Mouse (Mus musculus) gastrocnemius, postnatal 4 days (tissue): ENCODE data around the gene Ddx39b. TPM values are rescaled to one million over a fixed set of nuclear protein-coding genes. Genes with fewer than 3 reads are reported as not detected.
"Not testable (repeated sequence)": the region's sequence is repeated elsewhere in the genome, so short reads cannot be mapped to it uniquely, and the experiment has no call there.

Experiments
- DNase-seq, 2 experiments: peaks; one replicate each; pipeline ENCODE4 v3.0.0; 2021 to 2022; ENCODE audit warnings: low spot score in 2 of 2, mixed read lengths in 2 of 2
- total RNA-seq, 2 experiments: library from RNA; stranded (reverse); gene quantifications; 2 replicates each; pipeline ENCODE4 v1.2.3; 2021

Ddx39b gene
- total RNA-seq, 2 experiments from 2014 or later = 219 to 233 TPM

DNA sequence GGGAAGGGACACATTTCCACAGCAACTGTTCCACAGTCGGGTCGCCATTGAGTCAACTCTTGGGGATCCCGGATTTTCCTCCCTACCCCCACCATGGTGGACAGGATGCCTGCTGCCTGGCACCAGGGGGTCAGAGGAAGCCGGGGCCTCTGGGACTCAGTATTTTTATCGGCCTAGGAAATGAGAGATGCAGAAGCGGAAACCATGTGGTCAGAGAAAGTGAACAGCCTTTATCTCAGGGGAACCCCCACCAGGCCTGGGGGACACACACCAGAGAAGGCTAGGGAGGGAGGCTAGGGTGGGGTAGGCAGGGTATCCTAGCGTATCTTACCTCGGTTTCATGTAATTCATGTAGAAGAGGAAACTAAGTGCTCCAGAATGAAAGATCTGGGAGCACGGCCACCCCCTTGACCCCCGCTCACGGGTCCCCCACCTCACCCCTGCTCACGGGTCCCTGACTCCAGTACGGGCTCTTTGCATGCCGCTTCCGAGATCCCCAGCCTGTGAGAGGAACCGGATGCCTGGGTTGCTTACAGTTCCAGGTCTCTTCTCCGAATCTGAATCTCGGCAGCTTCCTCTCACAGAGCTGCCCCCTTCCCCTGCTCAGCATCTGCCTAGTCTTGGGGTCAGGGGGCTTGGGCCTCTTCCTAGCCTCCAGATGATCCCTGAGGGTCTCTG is 22.9 kb upstream of the Ddx39b start:
- DNase-seq = no peak

DNA sequence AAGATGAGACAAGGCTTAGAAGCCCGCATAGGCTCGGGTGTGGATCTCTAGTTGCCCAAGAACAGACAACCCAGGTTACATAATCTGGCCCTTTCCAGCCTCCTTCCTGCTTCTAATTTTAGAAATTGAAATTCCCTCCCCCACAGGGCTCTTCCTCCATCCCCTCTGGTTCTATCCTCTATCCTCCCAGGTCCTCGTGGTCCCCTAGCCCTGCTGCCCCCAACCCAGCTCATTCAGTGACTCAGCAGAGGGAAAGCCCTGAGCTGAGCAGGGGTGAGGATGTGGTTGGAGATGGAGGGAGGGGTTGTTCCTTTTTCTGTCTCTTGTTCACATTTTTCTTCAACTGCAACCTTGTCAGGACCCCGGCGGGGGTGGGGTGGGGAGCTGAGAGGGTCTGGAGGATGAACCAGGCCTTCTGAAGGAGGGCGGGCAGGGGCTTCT is 21.9 kb upstream of the Ddx39b start:
- no peak for DNase-seq

DNA sequence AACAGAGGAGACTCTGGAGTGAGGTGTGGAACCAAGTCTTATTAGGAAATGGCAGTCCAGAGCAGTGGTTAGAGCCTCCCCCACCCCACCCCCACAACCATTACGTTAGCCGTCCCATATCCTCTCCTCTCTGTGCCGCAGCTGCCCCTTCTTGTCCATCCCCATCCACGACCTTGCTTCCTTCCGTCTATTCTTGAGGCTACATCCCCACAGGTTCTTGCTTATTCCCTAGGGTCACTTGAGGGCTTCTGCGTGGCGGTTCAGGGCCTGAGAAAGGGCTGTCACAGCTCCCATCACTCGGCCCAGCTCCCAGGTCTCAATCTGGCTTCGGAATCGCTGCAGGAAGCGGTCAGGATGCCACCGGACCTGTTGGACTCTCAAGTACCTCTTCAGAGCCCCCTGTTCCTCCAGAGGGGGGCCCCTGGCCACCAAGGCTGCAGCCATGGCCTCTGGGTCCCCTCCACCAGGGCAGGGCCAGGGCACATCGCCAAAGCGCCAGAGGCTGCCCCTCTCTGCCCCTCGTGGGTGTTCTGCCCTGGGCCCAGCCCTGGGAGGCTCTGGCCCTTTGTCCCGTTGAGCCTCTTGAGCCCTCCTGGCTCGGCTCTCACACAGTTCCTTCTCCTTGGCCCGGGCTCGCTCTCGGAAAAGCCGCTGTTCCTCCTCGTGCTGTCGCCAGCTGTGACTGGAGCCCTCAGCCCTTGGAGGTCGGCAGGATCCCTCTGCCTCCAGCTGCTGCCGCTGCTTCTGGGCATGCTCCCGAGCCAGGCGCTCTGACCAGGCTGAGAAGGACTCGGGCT is 21.2 kb upstream of the Ddx39b start, which contains the start of gene Gm16181:
Gm16181 (plus strand) TSS at position 679 of the 797 bp plus-strand sequence.
- DNase-seq = peak in 1 of 2 experiments; percentile 60

DNA sequence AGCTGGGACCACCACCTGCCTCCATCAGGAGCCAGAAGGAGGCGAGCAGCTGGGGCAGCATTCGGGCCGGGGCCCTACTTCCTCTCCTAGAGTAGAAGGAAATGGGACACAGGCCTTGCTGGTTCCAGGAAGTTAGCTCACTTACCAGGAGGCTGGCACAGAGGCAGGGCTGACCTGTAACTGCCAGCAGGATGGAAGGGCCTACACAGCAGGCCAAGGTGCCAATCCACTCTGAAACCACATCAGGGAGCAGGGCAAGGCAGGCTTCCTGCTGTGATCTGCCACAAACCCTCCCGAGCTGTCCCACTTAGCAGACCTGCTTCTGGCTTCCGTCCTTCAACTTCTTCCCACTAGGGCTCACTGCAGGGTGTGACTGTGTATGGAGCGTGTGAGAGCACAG is 19.2 kb upstream of the Ddx39b start:
- DNase-seq = no peak

DNA sequence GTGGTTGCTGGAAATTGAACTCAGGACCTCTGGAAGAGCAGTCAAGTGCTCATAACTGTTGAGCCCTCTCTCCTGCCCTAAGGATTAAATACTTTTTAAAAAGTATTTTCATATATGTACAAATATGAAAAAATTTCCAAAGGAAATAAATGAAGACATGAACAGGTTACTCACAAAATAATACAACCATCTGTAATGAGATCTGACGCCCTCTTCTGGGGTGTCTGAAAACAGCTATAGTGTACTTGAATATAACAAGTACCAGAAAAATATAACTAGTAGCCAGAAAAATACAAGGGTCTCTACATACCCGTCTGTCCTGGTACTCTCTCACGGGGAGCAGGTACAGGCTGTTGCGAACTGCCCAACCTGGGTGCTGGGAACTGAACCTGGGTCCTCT is 16.9 kb upstream of the Ddx39b start:
- no peak for DNase-seq

DNA sequence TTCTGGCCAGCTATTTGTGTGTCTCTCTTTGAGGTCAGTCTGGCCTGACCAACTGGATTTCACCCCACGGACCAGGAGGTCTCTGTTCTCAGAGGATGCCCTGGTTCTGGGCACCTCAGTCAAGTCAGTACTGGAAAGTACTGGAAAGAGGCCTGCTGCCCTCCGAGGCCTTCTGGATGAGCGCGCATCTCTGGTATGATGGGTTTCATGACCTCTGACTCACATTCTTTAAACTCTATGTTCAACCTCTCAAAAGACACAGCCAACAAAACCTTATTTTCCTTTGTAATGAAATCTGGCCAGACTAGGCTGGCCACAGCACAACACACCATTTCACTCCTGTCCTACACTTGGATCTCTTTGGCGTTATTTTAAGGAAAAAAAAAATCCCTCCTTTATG is 16.1 kb upstream of the Ddx39b start:
- no peak for DNase-seq

DNA sequence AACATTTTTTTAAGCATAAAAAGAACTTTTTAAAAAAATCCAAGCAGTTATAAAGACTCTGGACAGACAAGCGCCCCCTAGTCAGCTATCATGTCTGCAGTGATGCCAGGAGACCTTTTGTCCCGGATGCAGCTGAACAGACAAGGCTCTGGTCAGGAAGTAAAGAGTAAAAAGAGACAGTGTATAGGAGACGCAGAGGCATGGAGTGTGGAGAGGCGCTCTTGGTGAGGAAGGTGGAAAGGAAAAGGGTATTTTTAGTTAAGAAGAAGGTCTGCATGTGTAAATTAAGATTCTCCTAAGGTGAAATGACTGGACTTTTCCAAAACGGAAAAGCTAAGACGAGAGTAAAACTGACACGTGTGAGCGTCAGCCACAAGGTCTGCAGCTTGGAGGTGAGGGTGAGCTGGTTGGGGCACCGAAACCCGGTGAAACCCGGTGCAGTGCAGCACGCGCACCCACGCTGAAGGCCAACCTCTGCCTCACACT is 14.9 kb upstream of the Ddx39b start:
- DNase-seq = no peak

DNA sequence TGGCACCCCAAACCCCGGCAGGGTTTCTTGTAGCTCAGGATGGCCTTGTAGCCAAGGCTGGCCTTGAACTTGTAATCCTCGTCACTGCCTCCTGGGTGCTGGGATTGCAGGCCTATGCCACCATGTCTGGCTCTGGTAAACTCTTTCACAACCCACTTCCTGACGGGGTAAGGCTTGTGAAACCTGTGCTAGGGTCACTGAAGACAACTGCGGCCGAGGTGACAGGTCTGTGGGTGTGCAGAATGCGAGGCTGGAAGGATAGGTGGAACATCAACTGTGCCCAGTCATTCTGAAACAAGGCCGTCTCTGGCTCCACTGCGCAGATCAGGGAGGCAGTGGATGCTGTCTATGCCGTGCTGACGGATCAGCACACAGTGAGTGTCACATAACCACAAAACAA is 10.5 kb upstream of the Ddx39b start:
- DNase-seq = no peak

DNA sequence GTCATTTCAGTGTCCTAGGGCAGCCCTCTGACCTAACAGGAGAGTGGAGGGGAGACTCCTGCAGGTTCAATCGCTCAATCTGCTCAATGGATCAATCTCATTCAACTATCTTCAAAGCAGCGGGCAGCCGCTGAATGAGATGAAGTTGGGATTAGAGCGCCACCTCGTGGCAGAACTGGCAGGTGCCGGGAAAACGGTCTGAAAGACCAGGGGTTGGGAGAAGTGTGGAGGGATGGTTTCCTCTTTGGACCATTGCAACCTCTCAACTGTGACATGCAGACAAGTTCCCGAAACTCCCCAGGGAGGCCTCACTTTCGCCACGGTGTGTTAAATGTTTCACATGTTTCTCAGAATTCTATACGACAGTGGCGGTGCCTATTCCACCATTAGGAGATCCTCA is 9.5 kb upstream of the Ddx39b start:
- DNase-seq = peak; percentile 73 to 83

DNA sequence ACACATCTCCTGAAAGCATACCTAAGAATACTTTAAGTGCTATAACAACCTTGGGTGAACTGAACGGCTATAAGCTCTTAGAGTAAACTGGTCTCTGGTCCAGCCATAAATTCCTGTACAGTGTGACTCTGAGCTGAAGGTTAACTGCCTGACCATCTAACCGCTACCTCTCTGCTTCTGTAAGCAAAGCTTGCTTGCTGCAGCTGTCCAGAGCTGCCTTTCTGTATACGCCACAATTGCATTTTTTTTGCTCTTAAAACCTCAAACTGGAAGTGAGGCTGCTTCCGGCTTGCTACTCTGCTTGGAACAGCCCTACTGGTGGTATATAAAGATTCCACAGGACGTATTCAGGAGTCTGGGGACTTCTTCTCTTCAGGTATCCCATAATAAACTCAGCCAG is 8.9 kb upstream of the Ddx39b start:
- DNase-seq = no peak

DNA sequence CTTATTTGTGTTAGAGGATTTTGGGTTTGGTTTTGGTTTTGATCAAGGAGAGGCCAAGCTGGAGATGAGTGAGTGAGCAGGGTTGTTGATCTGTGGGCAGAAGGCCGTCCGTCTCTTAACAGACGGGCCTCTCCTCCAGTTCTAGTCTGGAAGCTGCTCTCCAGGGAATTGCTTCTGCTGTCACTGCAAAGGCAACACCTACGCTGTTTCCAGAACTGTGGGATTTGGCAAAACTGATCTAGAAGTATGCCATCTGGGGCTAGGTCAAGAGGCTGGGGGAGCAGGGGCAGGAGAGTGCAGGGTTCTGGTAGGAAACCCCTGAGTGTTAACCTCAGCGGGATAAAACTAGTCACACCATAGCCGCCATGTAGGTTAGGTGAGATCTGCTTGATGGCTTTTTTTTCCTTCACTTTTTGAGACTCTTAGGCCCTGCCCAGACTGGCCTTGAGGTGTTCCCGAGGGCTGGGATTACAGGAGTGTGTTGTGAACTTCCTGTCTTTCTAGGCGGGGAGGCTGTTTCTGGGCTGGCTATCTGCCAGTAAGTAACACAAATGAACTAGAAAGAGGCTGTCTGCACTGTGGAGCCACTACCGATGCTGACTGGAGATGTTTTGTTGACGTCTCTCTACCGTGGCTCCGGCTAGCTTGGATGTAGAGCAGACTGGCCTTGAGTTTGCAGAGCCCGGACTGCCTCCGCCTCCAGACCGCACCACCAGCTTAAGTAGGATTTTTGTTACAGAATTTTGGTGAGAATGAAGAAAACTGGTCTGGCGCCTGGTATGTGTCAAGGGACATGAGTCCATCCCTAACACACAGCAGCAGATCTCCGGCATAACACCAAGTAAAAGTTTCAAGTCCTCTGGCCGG is 8.2 kb upstream of the Ddx39b start, which contains the start of gene Atp6v1g2:
Atp6v1g2 (plus strand) TSS at position 547 of the 867 bp plus-strand sequence.
- no peak for DNase-seq

DNA sequence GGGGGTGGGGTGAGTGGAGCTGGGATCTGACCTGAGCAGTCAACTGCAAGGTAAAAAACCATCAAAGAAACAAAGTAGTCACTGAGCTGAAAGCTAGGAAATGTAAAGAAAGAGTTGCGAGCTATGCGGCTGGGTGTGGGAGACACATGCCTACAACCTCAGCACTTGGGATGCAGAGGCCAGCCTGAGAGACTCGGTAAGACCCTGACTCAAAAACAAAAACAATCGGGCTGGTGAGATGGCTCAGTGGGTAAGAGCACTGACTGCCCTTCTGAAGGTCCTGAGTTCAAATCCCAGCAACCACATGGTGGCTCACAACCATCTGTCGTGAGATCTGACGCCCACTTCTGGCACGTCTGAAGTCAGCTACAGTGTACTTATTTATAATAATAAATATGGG is 7.5 kb upstream of the Ddx39b start:
- not testable (repeated sequence) for DNase-seq

DNA sequence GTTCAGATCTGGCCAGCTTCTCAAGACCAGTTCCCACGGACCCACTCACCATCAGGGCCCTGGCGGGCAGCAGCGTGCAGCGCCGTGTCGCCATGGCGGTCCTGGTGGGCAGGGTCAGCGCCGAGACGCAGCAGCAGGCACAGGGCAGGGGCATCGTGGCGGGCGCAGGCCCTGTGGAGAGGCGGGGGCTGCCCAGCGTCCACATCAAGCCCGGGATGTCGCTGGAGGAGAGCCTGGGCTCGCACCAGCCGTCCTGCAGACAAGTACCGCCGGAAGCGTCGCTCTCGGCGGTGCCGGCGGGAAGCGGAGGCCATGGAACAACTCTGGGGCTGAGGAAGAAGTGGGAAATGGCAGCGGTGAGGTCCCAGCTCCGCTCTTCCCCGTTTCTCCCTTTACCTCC is 6.6 kb upstream of the Ddx39b start:
- peak in 1 of 2 experiments; percentile 46 for DNase-seq

DNA sequence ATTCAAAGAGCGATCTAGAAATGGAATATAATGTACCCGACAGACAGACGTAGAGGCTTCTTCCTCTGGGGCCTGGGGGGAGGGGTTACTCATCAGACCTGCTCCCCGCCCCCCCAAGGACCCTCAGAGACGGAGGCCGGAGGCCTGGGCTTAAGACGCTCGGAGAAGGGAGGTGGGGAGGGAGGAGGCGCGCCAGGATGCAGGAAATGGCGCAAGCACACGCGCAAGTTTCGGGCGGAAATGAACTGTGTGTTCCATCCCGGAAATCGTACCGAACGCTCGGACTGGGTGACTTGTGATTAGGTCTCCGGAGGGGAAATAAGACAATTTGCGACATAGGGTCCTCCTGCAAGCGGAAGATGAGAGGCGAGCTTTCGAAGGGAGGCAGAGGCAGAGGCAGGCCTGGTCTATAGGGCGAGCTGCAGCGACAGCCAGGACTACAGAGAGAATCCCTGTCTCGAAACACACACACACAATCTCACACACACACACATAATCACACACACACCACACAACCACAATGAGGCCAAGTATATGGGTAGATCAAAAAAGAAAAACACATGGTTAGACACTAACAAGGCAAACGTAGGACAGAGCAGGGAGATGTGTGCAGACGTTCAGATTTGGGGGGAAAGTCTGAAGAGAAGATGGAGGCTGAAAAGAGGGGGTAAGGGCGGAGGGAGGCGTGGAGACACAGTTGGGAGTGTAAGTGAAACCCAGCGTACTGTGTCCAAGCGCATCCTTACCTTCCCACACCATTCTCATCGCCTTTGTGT is 5.7 kb upstream of the Ddx39b start, which contains the start of gene Nfkbil1:
Nfkbil1 (minus strand) TSS at position 179 of the 776 bp plus-strand sequence.
- DNase-seq = peak; percentile 72 to 89

DNA sequence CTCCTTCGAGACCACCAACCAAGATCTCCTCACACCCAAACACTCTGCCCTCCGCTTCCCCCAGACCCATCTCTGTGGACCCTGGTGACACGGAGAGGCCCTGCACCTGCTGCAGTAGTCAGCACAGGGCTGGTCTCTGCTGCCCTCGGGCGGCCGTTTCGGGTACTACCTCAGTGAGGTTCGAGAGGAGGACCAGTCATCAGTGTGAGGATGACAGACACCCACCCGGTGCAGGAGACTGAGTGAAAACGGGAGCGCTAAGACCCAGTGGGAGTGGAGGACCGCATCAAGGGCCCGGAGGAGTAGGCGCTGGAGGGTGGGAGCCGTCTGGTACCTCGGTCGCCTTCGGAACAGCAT is 5.2 kb upstream of the Ddx39b start:
- DNase-seq = peak; percentile 95

DNA sequence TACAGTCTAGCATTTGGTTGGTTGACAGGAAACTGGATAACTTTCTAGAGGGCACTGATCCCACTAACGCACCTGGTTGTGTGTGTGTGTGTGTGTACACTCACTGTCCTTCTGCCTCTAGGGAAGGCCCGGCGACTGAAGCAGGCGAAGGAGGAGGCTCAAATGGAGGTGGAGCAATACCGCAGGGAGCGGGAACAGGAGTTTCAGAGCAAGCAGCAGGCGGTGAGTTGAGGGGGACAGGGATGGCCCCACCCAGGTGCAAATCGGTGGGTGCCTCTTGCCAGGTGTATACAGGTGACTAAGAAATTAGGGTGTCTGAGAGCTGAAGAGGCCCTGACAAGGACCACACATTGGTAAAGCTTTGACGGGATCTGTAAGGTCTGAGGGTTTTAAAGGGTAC is 4.5 kb upstream of the Ddx39b start:
- no peak for DNase-seq

DNA sequence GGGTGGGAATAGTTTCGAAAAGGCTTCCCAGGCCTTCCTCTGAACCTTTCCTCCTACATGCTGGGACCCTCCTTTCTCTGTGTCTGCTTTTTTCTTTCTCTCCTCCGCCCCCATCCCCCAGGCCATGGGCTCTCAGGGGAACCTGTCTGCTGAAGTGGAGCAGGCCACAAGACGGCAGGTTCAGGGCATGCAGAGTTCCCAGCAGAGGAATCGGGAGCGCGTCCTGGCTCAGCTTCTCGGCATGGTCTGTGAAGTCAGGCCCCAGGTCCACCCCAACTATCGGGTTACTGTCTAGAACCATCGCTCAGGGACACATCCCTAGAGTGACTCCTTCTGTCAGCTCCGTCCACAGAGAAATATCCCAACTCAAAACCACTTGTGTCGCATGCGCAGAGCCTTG is 4.0 kb upstream of the Ddx39b start:
- no peak for DNase-seq

DNA sequence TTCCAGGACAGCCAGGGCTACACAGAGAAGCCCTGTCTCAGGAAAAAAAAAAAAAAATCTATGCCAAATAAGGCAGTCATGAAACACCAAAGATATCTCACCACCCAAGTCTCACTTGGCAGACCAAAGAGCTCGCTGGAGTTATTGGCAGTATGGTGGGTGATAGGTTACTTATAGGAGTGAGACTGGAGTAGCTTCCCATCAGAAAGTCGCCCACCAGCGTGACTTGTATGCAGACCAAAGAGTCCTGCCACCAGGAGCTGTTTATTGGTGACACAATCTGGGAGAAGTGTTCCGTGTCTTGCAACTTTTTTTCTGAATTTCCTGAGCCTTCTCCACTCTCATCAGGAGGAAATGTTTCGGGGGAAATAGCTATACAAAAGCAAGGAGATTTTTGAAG is 1.8 kb upstream of the Ddx39b start:
- no peak for DNase-seq

DNA sequence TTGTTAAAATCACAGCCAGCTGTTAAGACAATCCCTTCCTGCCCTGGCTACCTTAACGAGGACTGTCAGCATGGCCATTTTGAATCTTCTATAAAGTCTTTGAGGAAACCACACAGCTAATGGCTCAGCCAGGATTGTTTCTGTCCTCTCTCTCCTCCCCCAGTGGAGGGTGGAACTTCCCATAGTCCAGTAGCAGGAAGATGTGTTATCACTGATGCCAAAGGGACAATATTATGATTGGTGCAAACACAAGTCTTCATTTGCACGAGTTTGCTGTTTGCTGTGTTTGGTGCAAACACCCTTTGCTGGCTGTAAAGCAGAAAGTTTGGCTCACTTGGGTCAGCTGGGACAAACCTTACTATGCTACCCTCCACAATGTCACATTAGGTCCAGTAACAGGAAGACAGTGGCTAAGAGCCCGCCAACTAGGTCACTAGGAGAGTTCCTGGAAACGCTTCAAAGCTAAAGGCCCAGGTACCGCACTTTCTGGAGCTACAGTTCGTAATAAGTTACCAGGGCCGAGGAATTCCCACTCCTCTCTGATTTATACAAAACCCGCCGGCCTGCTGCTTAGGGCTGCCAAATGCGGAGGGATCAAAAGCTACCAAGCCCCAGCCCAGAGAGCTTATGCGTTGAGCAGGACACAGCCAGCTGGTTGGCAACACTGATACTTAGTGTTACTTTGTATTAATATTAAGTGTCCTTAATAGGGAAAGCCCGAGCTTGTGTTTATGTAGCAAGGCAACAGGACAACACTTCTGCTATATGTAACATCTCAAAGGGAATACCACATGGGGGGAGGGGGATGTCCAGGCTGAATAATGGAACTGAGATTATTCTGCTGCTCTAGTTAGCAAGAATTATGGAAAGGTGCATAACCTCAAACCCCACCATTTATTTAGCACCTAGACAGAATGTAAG is 902 bp upstream of the Ddx39b start:
- DNase-seq = no peak
